Mouse (Mus musculus) fat pad, adult 2 months (tissue): ENCODE data around the gene Gria4.
"Not testable (repeated sequence)": the region's sequence is repeated elsewhere in the genome, so short reads cannot be mapped to it uniquely, and the experiment has no call there.

Source experiments
- DNase-seq: peaks from one replicate; pipeline ENCODE4 v3.0.0-alpha.2; 2011; ENCODE audit warnings: low read depth, low spot score; ENCODE audit errors: extremely low read depth

The Gria4 gene

DNA sequence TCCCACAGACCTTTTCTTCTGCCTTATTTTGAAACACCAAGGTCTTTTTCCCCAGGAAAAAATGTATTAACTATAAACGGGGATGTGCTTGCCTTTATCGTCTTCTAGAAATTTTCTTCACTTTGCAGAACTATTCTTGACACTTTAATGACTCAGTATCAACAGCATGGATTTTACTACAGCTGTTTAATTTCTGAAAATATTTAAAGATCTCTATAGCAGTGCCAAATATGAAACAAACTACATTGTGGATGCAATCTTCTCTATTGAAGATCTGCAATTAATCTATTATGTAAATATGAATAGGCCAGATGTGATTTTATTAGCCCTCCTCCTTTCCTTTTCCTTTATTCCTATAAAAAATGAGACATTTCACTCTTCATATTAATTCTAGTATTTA is 194.2 kb downstream of the Gria4 start:
- DNase-seq, result no peak

- no peak for DNase-seq
These were observed 222.4 kb downstream of the Gria4 start for GRCm38 (mm10) chr9:4573596-4573995.

GRCm38 (mm10) chr9:4555415-4555959 is 240.5 kb downstream of the Gria4 start:
- no peak for DNase-seq

DNA sequence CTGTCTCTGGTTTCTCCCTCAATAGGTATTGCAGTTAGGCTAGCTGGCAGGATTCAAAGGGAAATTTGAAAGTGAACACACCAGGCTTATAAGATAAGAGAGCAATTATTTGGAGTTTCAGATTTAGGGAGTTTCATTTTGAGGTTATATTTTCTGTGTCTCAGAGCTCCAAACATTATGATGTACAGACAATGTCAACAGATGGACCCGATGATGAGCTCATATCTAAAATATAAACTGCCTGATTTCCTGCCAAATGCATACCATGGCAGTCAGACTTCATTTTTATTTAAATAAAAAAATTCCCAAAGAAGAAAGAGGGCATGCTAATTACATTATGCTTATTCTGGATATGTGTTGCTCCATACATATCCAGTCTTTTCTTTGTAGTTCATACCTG is 256.8 kb downstream of the Gria4 start:
- DNase-seq, result no peak

GRCm38 (mm10) chr9:4536514-4537150 is 259.4 kb downstream of the Gria4 start:
- DNase-seq, result no peak

GRCm38 (mm10) chr9:4514563-4514885 is 281.5 kb downstream of the Gria4 start:
- DNase-seq, result no peak

GRCm38 (mm10) chr9:4513796-4514562 is 282.1 kb downstream of the Gria4 start:
- DNase-seq, result no peak

GRCm38 (mm10) chr9:4506086-4506485 is 289.9 kb downstream of the Gria4 start:
- DNase-seq, result no peak

DNA sequence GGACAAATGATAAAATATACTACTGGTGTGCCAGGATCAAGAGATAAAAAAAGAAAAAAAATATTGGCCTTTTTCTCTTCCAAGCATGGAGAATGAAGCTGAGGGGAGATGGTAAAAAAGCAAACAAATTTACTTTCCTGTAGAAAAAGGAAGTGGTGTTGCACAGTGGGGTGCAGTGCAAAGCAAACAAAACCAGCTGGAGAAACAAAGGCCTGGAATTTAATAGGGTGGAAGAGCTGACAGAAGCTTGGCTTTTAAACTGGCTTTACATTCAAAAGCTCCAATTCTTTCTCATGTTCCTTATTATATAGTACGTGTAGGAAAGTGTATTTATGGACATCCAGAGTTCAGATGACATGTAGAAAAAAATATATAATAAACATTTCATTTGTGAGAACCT is 290.9 kb downstream of the Gria4 start:
- no peak for DNase-seq

DNA sequence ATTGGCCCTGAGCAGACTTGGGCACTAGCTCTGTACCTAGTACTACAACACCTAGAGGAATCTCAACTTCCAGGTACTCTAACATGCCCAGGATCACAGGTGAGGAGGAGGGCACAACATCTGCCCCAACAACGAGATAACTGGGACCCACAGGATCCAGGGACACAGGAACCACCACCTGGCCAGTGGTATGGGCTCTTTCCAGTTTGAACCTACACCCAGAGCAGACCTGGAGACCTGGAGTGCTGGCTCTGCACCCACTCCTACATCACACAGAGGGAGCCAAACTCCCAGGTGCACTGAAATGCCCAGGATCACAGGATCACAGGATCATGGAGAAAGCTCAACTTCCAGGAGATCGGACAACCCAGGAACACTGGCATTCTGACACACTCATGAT is 309.6 kb downstream of the Gria4 start:
- DNase-seq, result no peak

- DNase-seq, result no peak
These were observed 311.5 kb downstream of the Gria4 start for GRCm38 (mm10) chr9:4484502-4484901.

DNA sequence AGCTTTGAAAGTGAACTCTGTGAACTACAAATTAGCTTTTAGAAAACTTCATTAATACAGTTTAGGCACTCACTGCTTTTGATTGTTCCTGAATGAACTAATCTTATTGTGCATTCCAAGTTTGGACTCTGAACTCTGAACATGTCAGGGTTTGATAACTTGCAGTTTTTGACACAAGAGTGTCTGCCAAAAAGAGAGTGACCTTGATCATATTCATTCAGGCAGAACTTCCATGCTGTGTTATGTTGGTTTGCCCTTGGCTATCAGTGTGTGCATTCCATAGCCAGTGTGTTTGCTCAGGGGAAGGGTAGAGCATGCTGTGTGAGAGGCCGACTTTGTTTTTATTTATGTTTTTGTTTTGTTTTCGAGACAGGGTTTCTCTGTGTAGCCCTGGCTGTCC is 325.2 kb downstream of the Gria4 start:
- no peak for DNase-seq

DNA sequence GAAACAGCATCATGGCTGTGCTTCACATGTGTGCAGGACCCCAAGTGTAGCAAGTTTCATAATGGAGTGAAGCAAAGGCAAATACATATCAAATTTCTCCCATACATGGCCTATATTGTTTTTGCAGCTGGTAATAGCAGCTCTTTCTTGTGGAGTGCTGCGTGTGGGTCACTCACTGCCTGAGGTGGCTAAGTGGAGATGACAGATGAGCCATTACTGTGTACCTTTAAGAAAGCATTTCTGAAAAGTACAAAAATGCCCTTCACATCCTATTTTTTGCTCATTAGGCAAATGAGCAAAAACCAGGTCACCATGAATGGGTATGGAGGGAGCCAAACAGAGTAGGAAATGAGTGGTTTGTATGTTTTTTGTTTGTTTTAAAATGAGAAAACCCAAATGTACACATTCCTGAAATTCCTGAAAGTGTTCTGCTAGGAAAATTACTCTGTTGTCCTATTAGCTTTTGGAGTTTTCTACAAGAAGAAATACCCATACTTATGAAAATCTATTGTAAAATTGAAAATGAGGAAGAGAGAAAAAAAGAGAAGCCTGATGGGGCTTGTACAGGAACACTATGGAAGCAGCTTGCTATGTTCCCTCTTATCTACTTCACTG is 336.5 kb downstream of the Gria4 start:
- DNase-seq, result no peak

DNA sequence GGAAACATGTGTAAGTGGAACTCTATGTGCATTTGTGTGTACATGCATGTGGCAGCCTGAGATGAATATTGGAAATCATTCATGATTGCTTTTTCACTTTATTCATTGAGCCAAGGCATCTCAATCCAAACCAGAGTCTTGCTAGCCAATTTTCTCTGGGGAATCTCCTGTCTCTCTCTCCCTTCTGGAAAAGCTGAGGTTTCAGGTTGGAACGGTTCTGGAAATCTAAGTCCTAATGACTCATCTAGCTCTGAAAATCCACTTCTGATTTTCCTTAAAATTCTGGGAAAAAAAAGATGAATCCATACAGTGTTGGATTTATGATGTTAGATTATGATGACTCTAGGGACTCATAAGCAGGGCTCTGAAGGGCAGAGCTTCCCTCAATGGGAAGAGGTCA is 337.8 kb downstream of the Gria4 start:
- no peak for DNase-seq

GRCm38 (mm10) chr9:4457644-4458043 is 338.4 kb downstream of the Gria4 start:
- DNase-seq, result no peak

- DNase-seq, result no peak
These were observed 353.1 kb downstream of the Gria4 start for GRCm38 (mm10) chr9:4442908-4443307.

DNA sequence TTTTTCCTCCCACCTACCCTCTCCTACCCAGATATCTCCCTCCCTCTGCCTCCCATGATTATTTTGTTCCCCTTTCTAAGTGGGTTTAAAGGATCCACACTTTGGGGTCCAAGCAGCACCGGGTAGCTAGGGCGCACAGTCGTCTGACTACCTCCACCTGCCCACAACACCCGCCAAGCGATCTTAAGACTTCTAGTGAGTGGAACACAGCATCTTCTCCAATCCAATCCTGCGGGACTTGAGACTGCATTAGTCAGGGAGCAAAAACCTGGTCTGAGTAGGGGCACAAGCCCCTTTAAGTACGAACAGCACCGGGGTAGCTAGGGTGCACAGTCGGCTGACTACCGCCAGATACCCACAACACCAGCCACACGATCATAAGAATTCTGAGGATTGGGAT is 395.2 kb downstream of the Gria4 start:
- DNase-seq, result not testable (repeated sequence)

DNA sequence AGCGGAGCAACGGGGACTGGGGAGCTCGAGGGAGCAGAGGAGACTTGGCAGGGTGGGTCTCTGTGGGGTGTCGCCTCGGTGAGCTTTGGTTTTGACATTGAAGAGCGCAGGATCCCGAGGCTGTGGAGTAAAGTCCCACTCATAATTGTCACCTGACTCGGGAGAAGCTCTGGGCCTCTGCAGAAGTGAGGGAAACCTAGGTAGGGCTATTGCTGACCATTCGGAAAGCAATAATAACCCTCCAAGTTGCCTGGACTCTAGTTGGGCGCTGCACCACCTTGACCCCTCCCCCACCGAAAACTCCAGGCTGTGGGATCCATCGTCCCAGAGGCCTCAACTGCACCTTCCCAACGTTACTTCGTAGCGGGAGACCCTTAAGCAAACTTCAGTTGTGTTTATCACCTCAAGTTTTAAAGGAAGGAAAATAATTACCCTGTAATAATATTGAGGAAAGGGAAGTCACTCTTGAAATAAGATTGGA is 419.4 kb downstream of the Gria4 start:
- DNase-seq, result no peak

GRCm38 (mm10) chr9:4375828-4376639 is 420.0 kb downstream of the Gria4 start, which contains the start of gene Msantd4:
Gene Msantd4 (plus strand): TSS chr9:4376562.
- peak; percentile 71 for DNase-seq
